Mouse (Mus musculus) liver, adult 2 months (tissue): ENCODE data around the gene B3gnt2.

Experiments used
- CTCF ChIP-seq: fragments of 200-500 bp; IDR thresholded peaks from 2 replicates; pipeline ENCODE4 v1.5.1; 2011; ENCODE audit warnings: low read depth, low read length, control low read depth
- POLR2A ChIP-seq: fragments of 200-500 bp; IDR thresholded peaks from 2 replicates; pipeline ENCODE4 v1.6.1; 2011; ENCODE audit warnings: low read length, control low read depth; ENCODE audit not compliant: insufficient read depth; ENCODE audit errors: extremely low read depth

DNA sequence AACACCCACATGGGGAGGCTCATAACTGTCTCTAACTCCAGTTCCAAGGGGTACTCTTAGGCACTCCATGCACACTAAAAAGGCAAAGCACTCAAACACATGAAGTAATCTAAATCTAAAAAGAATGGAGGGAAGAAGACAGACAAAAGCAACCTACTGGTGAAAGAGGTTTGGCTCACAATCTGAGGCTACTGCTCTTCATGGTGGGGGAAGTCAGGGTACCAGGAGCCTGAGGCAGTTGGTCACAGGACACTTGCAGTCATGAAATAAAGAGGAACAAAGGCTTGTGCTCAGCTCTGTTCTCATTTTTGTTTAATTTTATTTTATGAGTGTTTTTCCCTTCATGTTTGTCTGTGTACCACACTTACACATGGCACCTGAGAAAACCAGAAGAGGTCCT, 45.6 kb downstream of the B3gnt2 start:
- TF ChIP-seq CTCF: no peak
- TF ChIP-seq POLR2A: no peak
